Mouse (Mus musculus) ovary, postnatal 14 days (tissue): ENCODE results near the gene Atg4d.
"Not testable (repeated sequence)": the region's sequence is repeated elsewhere in the genome, so short reads cannot be mapped to it uniquely, and the experiment has no call there.

ENCODE experiments used
- DNase-seq: peaks from one replicate; pipeline ENCODE4 v3.0.0; 2022; ENCODE audit warnings: low spot score

Gene Atg4d

DNA sequence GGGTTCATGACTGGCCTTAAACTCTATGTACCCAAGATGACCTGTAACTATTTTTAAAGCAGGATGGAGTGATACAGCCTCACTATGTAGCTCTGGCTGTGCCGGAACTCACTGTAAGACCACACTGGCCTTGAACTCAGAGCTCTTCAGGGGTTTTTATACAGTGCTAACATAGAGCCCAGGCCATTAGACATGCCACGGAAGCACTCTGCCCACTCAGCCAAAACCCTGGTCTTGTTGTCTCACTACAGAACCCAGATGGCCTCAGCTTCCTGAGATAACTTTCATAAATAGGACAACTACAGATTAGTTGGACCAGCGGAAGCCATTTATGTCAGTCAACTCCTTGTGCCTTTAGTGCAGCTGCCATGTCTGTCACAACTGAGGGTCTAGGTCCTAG, 9.2 kb downstream of the Atg4d start:
- DNase-seq, result no peak

DNA sequence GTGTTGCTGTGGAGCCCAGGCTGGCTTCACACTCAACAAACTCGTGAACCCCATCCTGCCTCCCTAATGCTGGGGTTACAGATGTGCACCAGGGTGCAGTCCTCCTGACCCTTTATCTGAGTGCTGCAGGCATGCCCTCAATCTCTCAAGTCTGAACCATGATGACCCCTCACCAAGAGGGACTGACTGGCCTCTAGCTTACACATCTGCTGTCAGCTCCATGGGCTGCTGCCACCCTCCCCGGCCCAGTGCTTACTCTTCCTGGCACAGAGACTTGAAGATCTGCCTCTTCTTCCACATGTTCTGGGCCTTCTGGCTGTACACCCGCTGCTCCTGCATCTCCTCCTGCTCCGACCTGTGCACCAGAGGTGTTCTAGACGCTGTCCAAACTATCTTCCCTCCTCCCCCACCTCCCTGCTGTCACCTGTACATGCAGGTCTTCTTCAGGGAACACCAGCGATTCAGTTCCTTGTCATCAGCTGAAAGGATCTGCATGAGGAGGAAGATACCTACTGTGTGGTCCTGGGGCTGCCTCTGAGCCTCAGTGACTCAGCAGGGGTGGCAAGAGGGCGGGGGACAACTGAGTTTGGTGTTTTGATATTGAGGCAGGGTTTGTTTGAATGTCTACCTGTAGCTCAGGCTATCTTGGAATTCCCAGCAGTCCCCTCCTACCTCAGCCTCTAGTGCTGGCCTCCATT, 10.1 kb downstream of the Atg4d start:
- DNase-seq, result no peak

DNA sequence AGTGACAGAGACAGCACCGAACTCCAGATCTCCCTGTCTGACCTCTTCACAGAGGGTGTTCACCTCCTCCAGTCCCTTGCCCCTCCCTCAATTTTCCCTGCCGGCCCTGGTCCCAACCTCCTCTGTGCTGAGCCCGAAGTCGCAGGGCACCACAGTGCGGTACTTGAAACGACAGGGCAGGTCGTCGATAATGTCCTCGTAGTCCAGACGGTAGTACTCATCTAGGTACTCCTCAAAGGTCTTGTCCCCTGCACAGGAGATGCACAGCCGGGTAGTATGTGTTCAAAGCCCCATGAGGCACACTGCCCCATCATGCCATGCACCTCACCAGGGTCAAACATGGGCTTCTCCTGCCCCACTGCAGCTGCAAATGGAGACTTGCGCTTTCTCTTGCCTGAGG, 10.6 kb downstream of the Atg4d start:
- no peak for DNase-seq

DNA sequence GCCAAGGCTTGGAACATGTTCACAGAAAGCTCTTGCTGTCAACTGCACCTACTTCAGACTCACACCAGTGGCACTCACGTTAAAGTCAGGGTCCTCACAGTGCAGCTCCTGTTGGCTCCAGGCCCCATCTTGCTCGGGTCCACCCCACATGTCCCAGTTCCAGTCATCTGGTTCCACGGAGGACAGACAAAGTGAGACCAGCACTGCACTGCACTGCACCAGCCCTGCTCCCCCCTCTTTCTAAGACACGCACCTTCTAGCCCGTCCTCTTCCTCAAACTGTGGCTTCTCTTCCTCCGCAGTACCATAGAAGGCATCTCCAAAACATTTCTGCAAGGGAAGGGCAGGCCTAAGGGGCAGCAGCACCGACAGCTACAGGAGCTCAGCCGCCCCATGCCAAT, 11.2 kb downstream of the Atg4d start:
- DNase-seq, result no peak

DNA sequence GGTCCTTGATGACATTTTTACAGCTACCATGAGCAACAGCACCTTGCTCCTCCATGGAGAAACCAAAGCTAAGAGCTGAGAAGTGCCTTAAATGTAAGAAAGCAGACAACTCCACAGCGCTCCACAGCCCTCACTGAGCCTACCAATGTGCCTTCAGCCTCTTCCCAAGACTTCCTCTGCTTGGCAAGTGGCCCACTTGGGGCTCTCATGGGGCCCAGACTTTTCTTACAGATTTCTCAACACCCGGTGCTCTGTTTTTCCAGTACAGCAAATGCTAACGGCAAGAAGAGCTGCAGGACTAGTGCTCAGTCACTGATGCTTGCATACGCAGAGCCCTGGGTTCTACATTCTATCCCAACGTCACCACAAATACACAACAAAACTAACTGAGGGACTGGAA, 12.7 kb downstream of the Atg4d start:
- no peak for DNase-seq

DNA sequence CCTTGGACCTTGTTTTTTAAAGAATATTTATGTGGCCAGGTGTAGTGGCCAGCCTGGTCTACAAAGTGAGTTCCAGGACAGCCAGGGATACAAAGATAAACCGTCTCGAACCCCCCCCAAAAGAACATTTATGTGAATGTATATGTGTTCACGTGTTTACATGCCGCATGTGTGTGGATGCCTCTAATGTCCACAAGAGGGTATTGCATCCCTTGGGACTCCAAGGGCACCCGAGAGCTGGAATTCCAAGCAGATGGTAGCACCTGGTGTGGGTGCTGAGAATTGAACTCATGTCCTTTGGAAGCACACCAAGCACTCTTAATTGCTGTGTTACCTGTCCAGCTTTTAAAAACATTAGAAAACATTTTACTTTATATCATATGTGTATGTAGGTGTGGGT, 18.5 kb downstream of the Atg4d start:
- no peak for DNase-seq

DNA sequence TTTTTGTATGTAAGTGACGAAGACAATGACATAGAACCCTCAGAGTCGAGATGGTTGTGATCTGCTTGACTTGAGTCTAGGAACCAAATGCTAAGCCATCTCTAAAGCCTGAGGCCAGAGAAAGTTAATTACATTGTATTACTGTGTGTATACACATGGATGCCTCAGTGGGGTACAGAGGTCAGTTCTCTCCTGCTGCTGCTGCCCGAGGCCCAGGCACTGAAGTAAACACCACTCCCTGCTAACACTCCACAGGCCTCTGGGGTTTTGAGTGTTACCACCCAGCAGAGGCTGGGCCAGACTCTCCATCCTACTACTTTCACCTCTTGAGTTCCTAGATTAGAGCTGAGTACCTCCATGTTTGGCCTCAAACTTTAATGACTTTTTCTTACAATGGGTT, 18.9 kb downstream of the Atg4d start:
- DNase-seq, result no peak

DNA sequence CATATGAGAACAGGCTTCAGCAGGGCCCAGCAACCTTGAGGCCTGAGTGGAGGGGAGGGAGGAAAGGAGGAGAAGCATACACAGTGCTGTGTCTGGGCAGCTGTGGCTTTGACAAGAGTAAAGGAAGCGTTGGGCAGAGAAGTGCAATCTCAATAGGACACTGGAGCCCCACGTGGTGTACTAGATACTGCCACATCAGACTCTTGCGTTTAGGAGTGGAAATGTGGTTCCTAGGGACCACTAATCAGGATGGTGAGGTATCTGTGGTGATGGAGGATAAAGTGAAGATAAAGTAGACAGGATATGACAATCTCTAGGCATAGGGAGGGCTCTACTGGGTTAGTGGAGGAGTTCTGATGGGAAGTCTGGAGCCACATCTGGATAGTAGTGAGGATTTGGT, 21.7 kb downstream of the Atg4d start:
- no peak for DNase-seq

DNA sequence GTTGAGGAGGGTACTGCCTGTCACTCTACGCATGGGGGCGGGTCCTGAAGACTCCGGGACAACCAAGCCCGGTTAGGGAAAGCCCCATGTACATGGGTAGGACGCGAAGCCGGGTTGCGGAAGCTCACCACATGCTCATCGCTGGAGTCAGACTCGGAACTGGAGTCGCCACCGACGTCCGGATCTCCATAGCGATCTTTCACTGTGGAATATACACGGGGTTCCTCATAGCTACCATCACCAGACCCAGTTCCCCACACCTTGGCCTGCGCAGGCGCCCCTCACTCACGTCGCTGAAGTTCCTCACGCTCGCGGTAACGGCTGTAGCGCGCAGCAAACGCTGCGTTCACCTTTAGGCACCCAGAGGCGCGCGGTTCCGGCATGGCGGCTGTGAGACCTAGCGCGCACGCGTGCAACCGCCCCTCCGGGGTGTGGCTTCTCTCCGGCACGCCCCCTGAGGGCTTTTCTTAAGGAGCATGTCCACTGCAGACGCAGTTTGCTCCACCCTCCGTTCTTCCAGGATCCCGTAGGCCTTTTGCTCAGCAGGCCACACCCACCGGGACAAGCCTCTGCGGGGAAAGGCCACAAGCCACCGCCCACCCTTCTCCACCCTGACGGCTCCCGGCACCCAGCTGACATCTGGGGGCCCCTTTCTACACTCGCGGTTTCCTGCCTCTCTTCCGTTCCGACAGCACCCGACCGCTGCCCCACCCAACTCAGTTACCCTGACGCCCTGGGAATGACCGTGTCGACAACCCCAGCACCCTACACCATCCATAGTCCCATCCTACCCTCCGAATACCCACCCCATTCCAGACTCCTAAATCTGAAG, 22.7 kb downstream of the Atg4d start, which contains the start of gene Kri1:
Gene Kri1 (minus strand): TSS at position 399 of the 832 bp plus-strand sequence.
- DNase-seq, result peak; percentile 96

DNA sequence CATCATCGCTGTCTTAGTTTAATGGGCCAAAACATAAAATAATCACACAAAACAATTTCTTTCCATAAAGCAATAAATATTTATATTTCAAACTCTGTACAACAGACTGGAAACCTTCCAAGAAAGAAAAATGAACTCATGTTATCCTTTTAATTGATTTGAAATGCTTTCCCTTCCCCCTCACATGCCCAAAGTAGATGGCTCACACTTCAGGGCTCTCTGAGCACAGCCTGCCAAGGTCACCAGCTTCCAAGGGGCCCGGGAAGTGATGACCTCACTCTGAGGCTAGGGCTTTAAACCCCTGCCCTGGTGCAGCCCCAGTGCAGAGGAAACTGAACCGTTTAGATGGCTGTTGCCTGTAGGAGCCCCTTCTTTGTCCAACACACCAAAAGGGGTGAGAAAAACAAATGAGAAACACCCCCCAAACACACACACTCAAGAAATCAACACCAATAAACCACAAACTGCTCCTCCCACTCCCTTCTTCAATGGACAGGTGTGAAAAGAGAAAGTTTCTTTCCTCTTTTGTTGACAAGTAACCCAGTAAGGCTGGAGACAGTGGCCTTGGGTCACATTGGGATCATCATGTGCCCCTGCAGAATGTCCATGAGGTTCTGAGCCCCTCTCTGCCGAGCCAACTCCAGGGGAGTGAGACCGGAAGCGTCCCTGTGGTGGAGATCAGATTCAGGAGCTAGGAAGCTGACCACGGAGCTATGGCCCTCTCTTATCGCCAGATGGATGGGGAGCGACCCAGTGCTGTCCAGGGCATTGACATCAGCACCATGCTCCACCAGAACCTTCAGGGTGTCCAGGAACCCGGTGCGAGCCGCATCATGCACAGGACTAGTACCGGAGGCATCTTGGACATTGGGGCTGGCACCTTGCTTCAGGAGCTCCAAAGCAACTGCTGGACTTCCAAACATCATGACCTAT, 23.6 kb downstream of the Atg4d start:
- DNase-seq, result no peak

DNA sequence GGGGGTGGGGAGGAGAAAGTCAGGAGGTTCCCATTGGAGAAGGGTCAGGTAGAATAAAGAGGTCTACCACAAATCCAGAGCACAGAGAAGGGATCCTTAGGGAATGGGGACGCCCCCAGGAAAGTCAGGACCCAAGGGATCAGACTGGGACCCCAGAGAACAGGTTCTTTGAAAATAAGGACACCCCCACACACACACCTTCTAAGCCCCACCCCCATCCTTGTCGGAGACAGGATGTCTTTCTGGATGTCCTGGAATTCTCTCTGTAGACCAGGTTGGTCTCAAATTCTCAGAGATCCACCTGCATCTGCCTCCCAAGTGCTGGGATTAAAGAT, 24.2 kb downstream of the Atg4d start:
- DNase-seq, result no peak

DNA sequence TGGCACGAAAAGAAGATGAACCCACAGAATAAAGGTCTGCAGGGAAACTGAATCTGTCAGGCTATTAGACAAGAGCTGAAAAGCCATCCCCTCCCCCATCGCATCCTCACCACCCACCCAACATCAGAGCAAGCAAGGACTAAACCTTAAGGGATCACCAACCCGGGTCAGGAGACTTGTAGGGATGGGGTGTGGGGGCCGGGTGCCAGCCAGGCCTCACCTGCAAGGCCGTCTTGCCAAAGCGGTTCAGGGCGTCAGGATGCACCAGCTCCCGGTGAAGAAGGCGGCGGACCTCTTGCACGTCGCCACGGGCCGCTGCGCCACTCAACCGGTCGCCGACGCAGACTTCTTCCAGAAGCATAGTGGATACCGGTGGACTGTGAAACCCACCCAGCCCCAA, 25.5 kb downstream of the Atg4d start:
- DNase-seq, result peak; percentile 24

DNA sequence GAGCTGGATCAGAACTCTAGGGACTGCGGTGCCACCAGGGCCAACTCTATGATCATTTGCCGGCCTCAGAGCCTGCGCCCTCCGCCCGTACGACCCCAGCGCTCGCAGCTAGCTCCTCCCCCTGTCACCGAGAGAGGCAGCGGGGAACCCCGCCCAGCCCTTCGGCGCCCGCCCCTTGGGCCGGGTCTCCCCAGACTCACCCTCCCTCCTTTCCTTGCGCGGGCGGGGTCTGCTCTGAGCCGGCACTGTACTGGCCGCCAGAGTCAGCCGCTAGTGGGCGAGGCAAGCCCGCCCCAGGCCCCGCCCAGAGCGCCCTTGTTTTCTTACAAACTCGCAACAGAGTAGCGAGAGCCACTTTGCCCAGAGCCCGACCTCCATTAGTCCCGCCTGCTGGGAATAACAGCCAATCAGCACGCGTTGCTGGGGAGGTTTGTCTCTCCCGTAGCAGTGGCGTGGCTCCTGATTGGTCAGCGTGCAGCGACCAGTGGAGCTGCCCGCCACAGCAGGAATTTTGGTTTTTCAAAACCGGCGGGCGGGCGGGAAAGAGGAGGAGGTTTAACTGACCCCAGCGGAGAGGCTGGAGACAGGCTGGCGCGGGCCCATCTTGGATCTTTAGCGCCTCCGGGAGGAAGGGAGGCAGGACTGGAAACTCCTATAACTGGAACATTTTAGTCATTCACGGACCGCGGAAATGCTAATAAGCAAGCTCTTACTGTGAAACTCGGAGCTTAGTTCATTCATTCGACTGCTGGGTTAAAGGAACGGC, 26.1 kb downstream of the Atg4d start, which contains the start of gene Cdkn2d:
Gene Cdkn2d (minus strand): TSS at position 386 of the 766 bp plus-strand sequence.
- DNase-seq, result peak; percentile 97

DNA sequence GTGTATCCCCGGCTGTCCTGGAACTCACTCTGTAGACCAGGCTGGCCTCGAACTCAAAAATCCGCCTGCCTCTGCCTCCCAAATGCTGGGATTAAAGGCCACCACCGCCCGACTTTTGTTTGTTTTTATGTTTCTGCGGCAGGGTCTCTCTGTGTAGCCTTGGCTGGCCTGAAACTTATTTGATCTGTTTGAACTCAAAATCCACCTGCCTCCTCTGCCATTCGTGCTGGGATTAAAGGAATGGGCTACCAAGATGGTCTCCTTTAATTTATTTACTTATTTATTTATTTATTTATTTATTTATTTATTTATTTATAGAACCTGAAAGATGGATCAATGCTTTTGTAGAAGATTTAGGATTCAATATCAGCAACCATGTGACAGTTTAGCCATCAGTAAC, 26.8 kb downstream of the Atg4d start:
- DNase-seq, result not testable (repeated sequence)

DNA sequence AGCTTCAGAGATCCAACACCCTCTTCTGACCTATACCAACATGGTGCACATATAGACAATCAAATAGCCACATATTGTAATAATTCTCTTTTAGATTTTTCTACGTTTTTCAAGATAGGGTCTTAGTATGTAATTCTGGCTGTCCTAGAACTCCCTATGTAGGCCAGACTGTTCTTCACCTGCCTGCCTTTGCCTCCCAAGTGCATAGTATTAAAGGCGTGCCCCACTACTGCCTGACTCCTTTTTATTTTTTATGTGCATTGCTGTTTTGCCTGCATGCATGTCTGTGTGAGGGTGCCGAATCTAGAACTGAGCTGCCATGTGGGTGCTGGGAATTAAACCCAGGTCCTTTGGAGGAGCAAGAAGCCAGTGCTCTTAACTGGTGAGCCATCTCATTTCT, 27.2 kb downstream of the Atg4d start:
- no peak for DNase-seq

DNA sequence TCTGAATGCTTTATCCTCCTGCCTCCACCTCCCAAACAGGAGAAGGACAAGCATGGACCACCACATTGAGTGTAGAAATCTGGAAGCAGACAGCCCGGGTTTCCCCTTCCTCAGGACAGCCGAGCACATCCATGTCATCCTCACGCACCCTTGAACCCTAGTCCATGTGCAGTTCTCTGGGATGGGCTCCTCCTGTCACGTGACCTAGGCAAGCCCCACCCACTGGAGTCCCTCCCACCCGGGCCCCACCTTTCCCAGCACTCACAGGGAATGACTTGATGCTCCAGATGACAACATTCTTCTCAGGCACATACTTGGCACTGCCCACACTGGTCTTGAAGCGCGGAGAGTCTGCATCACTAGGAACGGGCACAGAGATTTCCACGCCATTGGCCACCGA, 33.9 kb downstream of the Atg4d start:
- no peak for DNase-seq

DNA sequence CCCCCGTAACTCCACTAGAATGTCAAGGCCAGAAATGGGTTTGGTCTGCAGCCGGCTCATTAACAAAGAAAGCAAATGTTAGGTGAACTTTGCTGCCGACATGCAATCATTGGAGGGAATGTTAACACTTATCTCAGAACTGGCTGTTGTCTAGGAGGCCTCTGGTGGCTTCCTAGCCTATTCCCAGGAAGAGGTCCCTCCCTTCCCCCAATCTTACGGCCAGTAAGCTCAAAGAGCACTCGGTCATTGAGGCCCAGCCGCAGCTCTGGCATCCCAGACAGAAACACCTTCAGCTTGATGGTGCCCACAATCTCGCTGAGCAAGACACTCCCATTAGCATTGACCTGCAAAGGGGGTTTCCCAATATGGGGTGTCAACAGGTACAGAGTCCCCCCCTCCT, 40.0 kb downstream of the Atg4d start:
- DNase-seq, result no peak

DNA sequence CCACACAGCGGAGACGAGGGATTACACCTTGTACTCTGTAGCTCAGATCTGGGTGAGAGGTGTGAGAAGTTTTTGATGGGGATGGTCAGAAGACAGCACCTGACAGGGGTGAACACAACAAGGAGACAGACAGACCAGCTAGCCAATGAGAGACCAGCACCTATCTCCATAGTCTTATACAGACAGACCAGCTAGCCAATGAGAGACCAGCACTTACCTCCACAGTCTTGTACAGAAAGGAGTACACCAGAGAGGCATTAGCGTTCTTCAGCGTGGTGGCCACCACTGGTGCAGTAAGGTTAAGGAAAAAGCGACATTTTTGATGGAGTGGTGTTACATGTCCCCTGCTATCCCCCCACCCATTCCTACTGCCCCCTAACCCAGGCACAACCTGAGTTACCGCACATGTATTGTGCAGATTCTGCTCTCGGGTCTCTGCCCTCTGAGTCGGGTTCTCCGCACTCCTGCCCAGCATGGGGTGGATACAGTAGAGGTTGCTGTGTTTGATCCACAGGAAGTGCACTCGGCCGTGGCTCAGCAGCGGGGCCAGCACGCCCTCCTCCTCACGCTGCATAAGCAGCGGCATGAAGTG, 44.2 kb downstream of the Atg4d start:
- no peak for DNase-seq

DNA sequence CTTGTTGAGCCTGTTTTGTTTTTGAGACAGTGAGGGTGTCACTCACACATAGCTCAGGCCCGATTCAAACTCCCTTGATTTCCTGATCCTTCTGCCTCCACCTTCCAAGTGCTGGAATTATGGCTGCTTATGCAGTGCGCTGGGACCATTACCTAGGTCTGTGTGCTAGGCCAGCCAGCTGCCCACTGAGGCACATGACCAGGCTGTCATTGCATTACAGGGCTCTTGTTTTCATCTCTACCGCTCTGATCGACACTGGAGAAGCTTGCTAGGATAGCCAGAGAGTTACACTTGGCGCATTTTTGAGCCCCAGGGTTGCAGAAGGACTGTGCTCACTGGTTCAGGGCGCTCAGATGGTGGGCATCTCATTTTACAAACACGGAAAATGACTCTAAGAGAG, 46.6 kb downstream of the Atg4d start:
- DNase-seq, result no peak

DNA sequence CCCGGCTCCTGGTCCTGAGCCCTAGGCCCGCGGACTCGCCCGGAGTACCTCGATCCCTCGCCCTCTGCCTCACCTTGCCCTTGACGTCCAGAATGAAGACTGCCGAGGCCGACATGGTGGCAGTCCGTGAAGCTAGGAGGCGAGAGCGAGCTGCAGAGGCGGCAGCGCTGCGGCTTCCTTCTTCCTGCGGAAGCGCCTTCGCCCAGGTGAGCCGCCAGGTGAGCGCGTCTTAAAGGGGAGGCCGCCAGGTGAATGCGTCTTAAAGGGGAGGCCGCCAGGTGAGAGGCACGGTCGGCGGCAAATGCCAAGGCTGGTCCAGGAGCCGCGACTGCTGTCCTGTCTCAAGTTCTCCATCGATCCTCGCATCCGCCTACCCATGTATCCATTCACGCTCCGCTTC, 47.0 kb downstream of the Atg4d start, which contains the start of gene Ap1m2:
Gene Ap1m2 (minus strand): TSS at position 204 of the 400 bp plus-strand sequence.
- DNase-seq, result peak; percentile 23

DNA sequence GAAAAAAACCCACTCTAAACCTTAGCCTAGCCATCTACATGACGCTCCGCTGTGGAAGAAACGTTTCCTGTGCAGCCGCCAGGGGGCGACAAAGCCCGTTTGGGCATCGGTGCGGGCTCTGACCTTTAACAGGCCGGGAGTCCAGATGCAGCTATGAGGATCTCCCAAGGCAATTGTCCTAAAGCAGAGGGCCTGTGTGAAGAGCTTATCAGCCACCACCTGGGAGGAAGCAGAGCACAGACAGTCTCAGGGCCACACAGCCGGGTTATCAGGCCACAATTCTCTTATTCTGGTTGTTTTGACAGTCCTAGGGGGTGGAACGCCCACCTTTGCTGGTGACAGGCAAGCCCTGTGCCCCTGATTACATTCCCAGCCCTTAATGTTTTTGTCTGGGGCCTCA, 48.3 kb downstream of the Atg4d start:
- peak; percentile 89 for DNase-seq
